Mouse (Mus musculus) urinary bladder, postnatal 10 days (tissue): ENCODE data around the gene Tll2.

Source experiments
- DNase-seq: peaks from one replicate; pipeline ENCODE4 v3.0.0; 2022; ENCODE audit warnings: low spot score

Gene Tll2

DNA sequence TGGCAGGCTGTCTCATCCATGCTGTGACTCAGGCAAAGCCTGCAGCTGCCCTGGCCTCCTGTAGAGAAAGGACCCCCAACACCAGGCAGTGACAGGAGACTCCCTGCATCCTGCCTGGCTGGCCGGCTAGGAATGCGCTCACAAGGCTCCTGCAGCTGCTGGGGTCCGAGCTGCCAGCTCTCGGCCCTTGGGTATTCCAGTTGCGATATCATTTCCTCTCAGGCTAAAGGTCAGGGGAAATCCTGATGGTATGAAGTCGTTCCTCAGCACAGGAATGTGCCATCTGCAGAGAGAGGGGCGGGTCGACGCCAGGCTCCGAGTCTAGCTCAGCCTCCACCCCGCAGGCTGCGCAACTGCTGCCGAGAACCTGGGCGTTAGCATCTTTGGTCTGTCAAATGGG, 46.2 kb downstream of the Tll2 start:
- DNase-seq = no peak

DNA sequence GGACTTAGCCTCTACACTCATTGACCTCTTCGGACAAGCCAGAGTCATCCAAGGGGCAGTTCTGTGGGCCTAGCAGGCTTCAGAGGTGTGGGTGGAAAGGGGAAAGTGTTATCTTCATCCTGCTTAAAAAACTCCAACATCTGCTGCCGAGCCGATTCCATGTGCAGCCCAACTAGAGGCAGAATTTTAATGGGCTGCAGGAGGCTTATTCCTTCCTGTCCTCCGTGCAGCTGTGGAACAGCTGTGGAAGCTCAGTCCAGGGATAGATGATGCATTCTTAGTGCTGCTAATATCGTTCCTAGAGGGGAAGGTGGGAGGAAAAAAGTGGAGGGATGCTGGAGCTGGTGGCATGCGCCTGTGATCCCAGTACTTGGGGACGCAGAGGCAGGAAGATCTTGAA, 52.0 kb downstream of the Tll2 start:
- DNase-seq = no peak

DNA sequence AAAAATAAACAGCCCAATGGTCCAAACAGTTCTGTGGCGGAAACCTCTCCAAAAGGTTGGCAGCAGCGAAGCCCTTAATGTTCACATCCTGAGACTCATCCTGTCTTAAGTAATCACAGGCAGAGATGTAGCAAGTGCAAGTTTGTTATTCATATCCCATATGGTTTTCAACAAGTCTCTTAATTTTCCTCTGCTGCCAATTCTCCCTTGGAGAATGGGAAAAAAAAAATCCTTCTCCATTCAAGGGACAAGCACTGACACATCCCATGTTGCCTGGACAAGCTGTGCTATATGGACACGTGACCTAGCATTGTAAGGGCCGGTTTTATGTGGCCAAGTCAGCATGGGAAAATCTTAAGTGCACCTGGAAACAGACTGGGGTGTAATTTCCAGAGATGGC, 54.2 kb downstream of the Tll2 start:
- DNase-seq = no peak

DNA sequence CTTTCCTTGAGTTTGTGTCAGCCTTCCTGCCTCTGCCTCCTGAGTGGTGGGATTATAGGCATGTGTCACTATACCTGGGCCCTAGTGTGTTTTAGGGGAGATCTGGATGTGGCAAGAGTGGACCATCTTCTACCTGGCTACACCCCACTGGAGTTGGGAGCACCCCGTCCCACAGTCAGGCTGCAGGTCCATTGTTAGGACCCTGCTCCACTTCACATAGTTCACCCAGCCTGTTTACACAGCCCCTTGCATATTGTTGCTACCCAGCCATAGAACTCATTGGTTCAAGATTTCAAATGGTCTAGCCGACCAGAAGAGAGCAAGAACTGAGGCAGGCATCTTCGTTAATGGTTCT, 54.6 kb downstream of the Tll2 start:
- no peak for DNase-seq

DNA sequence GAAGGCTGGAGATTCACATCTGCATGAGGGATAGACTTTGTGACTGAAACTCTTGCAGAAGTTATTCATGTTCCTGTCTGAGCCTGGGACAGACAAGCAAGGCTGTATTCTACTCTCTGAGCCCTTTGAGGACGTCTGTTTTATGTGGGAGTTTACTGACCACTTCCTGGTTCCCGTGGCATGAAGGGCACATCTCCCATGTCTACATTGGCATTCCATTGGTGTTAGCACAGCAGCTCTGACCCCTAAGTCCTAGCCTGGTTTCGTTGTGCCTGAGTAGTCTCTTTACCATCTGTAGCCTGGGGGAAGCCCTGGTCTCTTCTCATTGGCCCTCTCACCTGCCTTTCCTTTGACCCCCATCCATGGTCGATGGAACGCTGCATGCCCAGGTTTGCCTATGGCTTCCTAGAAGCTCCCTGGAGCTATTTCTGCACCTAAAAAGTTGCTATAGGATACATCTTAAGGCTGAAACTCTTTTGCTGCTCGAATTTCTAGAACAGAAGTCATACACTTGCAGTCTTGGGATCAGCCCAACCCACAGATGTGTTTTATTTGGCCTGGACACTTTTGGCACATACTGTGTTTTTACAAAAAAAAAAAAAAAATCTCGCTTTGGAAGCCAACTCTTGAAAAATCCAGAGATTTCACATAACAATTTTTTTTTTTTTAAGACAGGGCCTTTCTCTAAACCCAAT, 55.2 kb downstream of the Tll2 start:
- no peak for DNase-seq

DNA sequence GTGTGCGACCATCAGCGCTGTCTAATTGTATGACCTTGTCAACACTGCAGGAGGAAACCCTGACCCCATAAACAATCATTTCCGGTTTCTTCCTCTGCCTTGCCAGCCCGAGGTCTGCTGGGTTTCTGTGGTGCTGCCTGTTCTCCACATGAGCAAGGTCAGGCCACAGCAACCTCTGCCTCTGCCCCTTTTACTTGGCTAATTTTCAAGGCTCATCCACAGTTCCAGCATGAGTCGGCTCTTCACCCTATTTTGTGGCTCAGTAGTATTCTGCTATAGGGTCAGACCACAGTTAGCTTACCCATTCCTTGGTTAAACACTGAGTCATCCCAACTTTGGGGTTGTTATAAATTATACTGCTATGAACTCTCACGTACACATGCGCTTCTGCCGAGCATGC, 65.7 kb downstream of the Tll2 start:
- no peak for DNase-seq

DNA sequence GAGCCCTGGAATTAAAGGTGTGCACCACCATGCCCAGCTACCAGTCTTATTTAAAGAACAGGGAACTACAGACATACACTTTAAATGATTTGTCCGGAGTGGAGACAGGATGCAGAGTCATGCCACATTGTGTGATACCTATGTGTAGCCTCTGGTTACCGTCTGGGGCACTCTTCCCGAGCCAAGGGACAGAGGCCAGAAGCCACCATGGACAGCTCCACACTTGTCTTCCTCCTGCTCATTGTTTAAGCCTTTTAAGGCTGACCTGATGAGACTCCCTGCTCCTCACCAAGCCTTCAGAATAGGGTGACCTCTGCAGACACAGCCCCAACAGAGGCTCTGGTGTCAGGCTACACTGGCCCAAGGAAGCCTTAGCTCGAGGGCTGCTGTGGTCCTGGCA, 67.0 kb downstream of the Tll2 start:
- no peak for DNase-seq

DNA sequence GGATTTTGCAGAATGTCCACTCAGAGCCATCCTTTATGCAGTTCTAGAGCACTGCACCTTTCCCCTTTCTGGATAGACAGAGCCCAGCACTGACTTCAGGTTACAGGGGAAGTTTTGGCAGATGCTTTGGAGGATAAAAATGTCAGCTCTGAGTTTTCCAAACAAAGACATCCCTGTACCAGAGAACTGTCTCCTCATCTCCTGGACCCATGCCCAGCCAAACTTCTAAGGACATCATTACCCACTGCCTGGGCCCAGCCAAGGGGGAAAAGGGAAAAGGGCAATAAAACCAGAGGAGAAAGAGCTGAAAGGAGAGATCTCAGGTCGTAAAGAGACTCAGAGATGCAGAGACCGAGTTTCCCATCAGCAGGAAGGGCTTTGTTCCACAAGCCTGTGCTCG, 83.6 kb downstream of the Tll2 start:
- no peak for DNase-seq

DNA sequence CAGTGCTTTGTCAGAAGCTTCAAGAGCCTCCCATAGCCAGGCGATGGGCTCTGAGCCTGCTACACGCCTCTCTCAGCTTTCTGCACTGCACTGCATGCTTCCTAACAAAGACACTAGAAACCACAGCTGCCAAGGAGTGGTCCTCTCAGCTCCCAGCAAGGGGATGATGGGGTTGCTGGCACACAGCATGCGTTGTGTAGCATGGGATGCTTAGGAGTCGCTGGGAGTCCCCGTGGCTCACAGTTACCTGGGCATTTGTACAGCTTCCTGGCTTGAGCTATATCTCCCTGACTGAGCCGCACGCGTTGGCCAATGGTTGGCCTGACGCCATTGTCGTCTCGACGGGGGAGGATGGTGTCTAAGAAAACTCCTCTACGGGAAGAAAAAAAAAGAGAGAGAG, 86.7 kb downstream of the Tll2 start:
- DNase-seq = no peak

DNA sequence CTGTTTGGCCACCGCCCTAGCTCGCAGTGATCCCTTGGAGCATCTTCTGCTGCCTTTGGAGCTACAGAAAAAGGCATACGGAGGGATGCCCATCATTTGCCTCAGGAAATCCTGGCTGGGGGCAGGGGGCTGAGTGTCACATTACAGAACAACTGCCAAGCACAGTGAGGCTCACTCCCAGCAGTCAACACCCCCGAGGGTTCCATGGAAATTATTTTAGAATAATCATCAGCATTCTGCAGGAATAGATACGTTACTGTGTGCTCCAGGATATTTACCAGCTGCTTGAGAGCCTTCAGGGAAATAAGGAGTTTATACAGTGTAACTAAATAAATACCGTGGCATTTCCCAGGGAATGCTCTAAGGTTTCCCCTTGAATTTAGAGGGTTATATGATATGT, 88.3 kb downstream of the Tll2 start:
- no peak for DNase-seq

DNA sequence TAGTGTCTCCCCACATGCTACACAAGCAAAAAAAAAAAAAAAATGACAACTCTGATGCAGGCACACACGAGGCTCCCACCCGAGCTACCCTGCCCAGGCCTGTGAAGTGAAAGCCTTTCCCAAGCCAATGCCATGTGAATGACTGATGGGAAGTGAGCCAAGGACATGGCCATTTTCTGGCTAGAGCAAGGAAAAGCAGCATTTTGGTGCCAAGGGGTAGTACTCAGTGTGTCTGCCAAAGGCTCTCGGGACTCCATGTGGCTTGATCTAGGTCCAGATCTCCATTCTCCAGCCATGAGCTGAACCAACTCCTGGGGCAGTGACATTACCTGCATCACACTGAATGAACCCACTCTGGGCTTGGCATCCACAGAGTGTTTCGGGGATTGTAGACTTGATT, 89.3 kb downstream of the Tll2 start:
- no peak for DNase-seq

DNA sequence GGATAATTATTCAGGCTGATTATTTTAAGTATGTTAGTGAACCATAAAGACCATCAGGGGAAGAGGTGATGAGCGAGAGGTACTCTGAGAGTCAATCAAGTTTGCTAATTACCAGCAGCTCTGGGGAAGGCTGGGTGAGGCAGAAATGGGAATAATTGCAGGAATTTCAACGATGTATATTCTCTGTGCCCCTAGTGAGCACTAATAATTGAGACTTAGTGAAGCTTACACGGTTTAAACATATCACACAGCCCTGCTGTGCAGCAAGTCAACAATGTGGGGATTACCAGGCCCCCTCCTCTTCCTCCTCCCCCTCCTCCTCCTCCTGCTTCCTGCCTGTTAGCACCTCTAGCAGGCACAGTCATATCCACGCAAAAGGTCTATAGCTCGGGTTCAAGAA, 92.0 kb downstream of the Tll2 start:
- DNase-seq = no peak

DNA sequence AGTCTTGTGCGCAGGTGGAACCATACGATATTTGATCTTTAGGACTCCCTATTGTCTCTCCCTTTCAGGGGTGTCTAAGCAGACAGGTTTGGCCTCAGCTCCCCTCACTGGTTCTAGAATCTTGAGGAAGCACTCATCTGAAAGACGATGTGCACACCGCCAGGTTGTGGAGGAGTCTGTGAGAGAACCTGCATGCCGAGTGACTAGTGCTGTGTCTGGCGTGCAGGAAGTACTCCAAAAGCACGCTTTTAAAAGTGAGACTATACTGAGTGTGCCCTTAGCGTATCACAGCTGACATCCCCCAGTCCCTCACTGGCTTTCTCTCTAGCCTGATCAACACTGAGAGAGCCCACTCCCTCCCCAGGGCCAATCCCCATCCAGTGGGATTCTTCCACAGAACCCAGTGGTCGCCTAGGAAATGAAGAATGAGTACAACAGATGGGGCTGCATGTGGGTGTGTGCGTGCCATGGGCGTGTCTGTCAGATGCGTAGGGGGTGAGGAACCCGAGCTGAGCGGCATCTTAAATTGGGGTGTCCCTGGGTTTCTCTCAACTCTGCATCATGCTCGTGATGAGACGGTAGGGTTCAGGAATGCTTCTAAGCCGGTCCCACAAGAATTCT, 92.6 kb downstream of the Tll2 start:
- DNase-seq = no peak

DNA sequence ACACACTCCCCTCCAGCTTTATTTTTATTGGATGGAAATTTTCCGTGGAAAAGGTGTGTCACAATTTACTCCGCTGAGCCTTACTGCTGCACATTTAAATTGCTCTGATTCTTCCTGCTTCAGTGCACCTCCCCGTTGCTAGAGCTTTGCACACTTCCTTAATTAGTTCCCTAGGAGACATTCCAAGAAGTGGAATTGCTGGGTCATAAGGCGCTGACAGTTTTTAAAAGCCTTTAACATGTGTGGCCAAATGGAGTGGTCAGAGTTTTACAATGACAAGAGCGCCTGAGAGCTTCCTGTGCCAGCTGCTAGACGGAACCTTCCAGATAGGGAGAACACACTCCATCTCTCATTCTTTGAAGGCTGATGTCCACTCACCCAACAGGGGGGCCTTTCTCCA, 94.0 kb downstream of the Tll2 start:
- DNase-seq = no peak

DNA sequence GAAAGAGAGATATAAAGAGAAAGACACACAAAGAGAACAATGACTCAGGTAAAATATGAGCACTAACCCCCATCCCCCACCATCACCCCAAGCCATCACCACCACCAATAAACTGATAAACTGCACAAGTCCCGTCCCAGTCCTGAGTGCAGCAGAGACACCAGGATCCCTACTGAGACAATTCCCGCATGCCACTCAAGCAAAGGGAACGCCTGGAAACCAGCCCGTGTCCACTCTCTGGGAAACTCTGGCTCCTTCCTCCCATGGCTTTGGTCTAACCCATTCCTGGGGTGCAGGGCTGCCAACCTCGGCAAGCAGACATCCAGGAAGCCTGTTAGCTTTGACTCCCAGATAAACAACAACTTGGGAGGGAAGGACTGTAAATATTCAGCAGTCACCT, 96.6 kb downstream of the Tll2 start:
- no peak for DNase-seq

DNA sequence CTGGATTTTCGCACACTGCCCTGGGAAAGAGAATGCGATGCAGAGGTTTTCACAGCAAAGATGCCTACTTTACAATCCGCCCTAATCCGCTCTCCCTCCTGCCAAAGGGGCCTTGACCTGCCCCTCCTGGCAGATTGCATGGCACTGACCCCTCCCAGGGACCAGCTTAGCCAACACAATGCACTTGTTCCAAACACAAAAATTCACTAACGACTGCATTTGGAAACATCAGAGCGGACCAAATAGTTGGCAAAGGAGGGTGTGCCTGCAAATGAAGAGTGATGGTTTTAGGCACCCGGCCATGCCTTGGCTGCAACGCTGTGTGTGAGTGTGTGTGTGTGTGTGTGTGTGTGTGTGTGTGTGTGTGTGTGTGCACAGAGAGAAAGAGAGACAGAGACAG, 97.1 kb downstream of the Tll2 start:
- DNase-seq = no peak

DNA sequence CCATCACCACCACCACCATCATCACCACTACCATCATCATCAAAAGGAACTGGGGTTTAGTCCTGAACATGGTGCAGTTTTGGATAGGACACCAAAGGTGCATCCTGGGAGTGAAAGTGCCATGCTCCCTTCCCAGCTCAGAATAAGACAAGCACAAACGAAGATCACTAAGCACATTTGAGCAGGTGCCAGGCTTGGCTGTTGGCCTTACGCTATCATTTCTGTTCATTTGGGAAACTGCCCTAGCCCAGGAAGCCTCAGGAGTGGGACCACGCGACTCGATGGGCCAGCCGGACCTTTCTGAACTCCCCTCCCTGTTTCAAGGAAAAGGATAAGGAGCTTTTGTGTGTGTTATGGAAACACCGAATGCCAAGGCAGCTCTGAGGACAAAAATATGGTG, 98.0 kb downstream of the Tll2 start:
- no peak for DNase-seq

DNA sequence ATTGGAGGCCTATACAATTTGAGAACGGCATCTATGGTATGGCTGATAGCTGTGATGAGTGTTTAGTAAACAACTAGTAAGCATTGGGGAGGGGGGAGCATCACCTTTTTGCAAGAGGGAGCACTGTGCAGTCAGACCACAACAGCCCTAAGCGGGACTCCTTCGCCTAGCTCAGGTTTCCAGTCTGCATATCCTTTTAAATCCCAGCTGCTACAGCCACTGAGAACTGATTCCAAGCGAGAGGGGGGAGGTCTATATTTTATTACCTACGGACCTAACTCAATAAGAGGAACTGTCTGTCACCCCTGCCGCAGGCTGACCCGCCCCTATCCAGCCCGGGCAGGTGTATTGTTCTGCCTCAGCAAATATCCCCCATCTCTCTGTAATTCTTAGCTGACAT, 99.1 kb downstream of the Tll2 start:
- DNase-seq = no peak

DNA sequence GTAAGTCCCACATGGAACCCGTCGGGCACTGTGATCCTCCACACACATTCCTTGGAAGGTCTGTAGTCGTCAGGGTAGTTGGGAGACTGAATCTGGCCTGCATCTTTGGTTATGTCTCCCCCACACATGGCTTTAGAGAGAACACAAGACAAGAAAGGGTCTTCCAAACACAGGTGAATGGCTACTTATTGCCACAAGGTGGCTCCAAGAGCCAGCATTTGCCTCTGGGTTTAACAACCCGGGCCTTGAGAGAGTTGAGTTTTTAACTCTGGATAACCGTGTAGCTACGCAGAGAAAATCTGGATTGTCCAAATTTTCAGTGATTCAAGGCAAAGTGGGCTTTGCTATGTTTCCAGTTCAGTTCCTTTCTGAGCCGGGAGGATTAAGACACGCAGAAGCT, 101.7 kb downstream of the Tll2 start:
- DNase-seq = no peak

DNA sequence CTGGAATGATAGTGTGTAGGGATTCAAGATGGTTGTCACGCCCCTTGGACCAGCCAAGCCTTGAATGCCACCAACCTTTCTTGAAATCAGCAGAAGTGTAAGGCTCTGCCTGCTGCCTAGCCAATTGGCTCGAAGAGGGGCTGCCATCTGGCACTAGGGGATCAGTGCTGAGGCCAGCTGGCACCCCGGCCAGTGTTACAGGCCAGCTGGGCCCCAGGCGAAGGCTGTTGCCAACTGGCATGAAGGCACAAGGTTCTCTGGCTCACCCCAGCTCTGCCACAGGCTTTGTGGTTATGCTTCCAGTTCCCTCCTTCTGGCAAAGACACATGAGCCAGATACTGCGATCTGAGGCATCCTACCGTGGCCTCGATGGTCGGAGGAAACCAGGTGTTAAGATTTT, 105.2 kb downstream of the Tll2 start:
- no peak for DNase-seq

DNA sequence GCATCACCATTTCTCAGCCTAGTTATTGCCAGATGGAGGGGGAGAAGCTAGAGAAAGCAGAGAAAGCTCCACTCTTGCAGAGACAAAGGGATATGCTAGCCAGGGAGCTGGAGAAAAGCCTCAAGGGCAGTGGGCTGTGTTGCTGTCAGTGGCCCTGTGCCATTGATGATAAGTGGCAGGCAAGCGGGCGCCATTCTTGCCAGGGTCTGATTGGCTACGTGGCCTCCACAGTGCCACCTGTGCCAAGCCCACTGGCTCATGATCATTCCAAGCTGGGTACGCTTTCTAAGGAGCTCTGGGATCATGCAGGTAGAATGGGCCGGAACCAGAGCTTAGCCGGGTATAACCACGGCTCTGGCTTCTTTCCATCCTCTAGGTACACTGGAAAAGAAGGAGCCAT, 105.8 kb downstream of the Tll2 start:
- no peak for DNase-seq

DNA sequence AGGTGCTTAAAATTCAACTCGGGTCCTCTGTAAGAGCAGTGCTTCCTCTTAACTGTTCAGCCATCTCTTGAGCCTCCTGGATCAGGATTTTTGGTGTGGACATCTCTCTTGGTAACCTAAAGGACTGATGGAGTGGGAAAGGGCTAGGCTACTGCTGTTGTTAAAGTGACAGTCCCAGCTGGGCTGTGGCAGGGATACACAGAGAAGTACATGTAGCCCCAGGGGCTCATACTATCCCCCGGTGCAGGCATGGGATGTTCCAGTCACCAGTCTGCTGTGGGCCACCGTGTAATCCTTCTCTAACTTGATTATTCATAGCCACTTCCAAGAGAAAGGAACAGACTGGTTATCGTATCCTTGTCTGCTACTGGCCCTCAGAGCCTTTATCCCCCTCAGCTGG, 109.6 kb downstream of the Tll2 start:
- DNase-seq = no peak

DNA sequence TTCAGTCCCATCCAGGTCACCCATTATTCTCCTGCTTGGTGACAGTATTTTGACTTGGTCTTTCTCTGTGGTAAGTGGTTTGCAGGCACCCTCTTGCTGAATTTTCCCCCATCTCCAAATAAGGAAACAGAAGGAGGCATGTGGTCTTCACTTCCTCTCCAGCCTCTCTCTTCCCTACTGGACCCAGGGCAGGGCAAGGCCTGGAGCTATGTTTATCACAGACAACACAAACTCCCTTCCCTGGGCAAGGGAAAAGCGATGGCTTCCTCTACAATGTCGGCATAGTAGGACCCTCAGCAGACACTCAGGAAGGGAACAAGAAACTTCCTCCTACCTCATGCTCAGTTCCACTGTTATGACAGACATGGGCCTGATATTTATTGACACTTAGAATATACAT, 114.7 kb downstream of the Tll2 start:
- no peak for DNase-seq

DNA sequence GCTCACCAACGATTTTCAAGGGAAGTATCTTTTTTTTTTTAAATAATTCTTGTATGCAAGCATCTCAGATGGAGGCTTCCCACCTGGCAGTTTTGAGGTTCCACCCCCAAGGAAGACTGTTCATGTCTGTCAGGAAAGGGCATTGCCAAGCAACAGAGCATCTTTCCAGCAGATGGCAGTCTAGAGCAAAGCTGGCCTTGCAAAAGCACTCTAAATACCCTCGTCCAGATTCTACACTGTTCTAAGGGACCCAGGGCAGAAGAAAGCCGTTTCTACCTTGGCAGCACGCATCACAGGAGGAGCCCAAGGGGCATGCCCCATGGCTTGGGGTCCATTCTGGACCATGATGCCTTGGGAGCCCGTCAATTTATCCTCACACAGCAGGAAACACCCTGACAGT, 116.8 kb downstream of the Tll2 start:
- no peak for DNase-seq

DNA sequence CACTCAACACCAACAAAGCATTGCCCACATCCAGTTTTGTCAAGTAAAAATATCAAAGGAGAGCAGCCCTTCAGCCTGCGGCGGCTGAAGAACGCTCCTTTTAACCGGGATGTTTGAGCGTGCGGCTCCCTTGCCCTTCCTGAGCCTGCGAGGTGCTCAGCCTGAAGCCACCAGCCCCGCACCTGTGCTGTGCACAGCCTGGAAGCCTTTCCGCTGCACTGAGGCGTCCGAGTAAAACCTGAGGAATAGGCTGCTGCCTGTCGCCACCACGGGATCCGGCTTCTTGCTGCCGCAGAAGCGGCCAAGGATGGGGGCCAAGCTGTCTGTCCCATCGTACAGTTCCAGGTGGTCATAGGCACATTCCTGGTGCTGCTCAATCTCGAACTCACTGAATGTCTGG, 118.1 kb downstream of the Tll2 start:
- no peak for DNase-seq
